Mouse (Mus musculus) frontal cortex, adult 2 months (tissue): ENCODE data around the gene Tnnt3. TPM values are rescaled to one million over a fixed set of nuclear protein-coding genes. Genes with fewer than 3 reads are reported as not detected.

ENCODE experiments used
- DNase-seq, 2 experiments: peaks; one replicate each; pipeline ENCODE4 v3.0.0; 2022; ENCODE audit warnings: low spot score in 1 of 2; ENCODE audit errors: extremely low spot score in 1 of 2
- polyA plus RNA-seq: library from polyadenylated mRNA; depleted of rRNA; stranded (reverse); fragments of >200 nt; gene quantifications from 2 replicates; pipeline ENCODE4 v1.2.3, GENCODE M21; 2012

The Tnnt3 gene
- polyA plus RNA-seq, 1 experiment, result 0.50 TPM

DNA sequence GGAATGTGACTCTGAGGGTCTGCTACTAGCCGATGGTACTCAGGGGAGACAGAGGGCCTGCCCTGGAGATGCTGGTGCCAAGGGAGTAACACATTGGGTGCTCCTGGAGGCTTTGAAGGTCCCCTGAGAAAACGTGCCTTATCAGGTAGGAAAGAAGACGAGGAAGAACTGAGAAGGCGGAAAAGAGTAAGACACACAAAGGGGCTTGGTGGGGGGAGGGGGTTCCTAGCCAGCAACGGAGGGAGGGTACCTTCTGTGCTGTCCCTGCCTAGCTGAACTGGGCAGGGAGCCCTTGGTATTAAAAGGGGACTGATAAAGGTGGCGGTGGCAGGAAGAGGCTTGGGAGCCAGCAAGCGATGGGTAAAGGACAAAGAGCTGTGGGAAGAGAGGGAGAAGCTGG, 23.0 kb upstream of the Tnnt3 start:
- DNase-seq, result no peak

DNA sequence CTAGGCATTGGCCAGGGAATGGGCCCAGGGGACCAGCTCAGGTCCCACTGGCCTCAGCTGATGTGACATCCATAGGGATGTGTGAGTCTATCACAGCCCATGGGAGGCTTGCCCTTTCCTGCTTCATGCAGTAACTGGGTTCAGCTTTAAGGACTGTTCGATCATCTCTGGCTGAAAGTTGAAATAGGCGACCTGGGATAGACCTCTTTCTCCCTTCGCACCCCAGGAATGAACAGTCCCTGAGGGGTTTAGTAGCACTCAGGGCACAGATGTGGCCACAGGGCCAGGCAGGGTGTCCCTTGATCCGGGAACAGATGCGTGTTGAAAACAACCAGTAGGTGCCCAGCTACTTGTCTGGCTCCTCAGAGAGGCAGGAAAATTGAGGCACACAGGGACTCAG, 22.4 kb upstream of the Tnnt3 start:
- no peak for DNase-seq

DNA sequence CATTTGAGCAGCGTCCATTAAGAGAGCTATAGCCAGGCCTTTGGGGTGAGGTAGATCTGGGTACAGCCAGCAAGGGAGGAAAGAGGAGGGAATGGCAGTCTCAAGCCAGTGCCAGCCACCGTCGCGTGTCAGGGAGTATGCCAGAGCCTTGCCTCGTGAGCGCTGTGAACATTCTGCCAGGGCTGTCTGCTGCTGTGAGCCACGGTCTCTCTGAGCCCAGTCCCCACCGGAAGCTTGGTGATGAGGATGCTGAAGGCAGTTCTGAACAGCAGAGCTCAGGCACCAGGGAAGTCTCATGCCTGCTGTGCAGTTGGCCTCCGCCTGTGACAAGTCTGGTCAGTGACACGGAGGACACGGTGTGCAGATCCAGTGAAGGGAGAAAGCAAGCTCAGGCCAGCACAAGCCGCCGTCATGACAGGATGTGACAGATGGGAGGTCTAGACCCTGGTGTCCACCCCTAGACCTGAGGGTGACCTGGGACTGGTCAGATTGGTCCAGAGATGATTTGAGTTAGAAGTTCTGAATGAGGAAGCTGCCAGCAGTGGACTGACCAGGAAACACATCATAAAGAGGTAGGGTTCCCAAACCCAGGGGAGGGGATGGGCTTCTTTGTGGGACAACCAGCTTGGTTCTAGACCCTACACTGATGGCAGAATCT, 21.7 kb upstream of the Tnnt3 start:
- DNase-seq, result peak in 1 of 2 experiments; percentile 45

DNA sequence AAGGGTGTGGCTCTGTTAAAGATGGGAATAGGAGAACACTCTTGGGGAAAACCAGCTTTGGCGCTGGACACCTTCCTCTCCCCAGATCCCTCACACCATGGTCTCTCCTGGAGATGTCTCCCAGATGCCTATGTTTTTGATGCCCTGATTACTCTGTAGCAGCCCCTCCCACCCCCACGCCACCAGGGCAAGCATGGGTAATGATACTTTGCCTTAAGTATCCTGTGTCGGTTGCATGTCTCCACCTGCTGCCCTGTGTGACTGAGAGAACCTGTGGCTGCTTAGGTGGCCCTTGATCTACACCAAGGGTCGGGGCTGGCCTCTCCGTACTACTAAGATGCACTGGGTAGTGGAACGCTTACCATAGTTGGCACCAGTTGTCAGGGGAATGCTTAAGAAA, 20.6 kb upstream of the Tnnt3 start:
- DNase-seq, result no peak

DNA sequence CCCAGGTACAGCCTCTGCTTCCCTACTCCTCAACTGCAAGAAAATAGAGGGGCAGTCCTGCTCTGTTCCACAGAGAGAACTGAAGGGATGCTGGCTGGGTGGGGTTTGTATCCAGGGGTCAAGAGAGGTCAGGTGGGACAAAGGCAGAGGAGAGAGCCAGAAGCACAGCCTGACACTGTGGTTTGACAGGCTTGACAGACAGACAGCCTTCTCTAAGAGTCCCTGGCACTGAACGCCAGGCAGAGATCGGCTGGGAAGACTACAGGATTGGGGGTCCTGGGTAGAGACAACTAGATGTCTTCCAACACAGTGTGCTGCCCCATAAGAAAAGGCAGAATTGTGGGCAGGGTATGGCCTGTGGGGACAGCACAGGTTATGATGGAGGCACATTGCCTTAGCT, 20.1 kb upstream of the Tnnt3 start:
- DNase-seq, result no peak

DNA sequence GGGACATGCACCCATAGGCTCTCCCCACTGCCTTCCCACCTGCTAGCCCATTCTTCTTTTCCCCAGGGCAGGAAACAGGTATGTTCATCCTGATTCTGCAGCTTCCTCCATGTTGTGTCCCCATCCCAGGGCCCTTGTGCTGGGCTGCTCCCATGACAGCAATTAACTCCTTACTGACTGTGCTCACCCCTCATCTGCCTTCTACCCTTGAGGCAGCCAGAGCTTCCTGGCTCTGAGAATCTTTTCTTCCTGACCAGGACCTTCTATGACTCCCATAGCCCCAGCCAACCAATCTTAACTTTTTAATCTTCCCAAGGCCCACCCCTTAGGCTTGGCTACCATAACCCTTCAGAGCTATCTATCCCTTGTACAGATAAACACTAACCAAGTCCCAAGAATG, 19.3 kb upstream of the Tnnt3 start:
- DNase-seq, result no peak

DNA sequence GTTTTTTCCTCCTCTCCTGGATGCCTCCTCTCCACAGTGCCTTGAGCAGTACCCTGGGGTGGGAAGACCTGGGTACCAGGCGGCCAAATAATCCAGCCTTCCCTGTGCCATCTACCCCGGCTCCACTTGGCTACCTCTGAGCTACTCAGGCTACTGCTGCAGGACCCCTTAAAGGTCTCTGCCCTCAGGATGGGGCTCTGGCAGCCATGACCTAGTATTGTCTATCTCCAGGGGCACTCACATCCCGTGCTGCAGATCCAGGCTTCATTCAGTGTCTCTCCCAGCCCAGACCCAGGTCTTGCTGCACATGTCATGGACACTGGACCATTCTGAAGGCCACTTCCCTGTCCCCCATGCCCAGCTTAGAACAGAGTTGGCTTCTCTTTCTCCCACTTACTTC, 18.8 kb upstream of the Tnnt3 start:
- DNase-seq, result no peak

DNA sequence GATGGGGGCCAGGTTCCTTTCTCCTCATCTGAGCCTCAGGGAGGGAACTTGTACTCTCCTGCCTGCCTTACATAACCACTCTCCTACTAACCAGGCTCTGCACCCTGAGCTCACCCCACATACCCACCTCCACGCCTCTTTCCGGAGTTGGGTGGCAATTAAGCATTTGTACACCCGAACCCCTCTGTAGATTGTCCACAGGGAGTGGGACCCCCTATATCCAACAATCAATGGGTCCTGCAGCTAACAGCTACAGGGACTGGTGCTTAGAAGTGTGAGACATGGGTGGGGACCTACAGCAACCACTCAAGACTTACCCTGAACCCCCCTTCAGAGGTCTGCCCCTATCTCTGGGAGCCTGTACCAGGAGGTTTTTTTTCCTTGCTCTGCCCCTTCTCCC, 18.0 kb upstream of the Tnnt3 start:
- DNase-seq, result no peak

DNA sequence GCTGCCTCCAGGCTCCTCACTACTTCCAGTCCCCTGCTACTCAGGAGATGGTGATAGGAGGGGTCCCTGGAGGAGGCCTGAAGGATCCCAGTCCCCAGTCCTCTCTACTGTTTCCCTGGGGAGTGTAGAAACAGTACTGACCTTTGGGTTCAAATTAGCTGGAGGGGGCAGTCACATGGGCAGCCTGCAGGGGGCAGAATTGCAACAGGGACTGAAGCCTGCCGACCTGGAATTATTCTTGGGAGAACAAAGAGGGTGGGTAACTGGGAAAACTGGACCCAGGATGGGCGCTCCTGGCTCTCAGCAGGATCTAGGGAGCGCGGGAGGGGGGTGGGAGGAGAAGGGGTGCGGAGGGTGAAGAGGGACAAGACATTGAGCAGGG, 17.5 kb upstream of the Tnnt3 start:
- peak in 1 of 2 experiments; percentile 42 for DNase-seq

DNA sequence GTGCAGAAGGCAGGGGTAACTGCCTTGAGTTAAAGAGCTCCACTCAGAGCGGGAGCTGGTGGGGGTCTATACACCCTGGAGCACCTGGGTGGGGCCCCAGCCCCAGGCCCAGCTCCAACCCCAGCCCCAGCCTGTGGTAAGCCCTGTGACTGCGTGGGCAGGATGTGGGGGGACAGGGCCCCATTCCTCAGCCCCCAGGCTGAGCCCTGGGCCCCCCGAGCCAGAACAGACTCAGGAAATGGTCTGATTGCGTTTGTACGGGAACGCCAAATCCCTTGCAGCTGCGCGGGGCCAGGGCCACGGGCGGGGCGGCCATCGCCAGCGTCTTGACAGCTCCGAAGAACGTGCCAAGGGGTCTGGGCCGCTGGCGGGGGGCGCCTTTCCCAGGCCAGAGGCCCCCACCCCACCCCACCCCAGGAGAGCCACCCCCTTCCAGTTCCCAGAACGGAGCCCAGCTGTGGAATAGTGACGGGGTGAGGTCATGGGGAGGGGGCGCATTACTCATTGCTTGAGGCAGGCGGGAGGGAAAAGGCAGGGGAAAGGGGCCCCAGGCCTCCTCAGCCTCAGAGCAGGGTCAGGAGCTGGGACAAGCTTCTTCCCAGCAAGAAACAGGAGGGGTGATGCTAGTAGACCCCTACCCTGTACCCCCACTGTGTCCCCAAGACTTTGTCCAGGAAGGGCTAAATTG, 16.9 kb upstream of the Tnnt3 start:
- DNase-seq, result no peak

DNA sequence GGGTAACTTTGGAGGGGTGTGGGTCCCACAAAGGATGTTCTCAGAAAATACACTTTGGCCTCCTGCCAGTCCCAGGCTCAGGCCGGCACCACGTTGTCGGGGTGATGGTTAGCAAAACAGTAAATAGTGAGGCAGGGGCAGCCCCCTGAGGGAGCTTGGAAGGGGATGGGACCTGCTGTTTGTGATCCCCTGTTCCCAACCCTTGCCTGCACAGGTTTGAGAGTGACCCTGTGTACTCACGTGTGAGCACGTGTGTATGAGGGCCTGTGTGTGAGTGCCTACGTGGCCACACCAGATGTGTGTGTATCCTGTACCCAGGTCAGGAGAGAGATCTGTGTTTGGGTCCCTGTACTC, 16.4 kb upstream of the Tnnt3 start:
- no peak for DNase-seq

DNA sequence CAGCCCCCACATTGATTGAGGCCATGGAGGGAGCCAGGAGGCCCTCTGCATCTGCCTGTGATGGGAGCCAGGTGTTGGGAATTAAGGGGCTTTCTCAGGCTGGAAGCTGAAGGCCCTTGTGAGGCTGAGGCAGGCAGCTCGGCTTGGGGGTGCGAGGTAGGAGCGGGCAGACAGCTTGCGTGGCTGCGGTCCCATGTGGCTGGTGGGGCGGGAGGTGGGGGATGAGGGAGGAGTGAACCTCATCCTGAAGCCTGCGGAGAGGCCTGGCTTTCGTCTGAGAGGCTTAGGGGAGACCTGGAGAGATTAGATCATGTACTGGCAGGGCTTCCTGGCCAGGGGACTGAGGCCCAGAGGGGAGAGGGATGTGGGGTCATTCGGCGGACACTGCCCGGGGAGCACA, 15.5 kb upstream of the Tnnt3 start:
- no peak for DNase-seq

DNA sequence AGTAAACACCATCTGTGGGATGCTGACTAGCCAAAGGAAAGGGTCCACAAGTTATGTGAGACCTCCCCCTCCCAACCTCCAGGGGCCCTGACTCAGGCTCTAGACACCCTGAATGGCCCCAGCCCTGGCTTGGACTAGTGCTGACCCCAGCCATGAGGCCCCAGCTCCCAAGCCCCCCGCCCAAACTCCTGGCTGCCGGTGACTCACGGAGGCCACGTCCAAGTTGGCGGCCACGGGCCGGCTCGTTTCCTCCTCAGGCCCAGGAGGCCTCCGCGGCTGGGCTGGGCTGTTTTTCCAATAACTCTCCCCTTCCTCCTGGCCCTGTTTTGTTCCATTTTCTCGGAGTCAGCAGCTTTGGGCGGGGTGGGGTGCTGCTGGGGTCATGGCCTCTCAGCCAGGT, 13.9 kb upstream of the Tnnt3 start:
- no peak for DNase-seq

DNA sequence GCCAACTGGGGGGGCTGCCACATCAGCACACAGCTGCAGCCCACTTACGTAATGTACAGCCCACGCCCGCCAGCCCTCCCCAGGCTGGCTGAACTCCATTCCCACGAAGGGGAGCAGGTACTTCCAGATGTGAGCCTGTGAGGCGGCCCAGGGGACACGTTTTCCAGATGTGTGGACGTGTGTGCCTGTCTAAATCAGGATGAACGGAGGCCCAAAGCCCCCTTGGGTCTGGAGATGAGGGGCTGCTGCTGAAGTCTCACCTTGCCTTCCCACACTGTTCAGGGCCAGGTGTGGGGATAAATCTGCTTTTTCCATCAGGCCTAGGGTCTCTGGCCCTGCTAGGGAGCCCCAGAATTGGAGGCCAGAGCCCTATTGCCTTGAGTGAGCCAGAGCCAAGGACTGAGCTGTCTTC, 11.9 kb upstream of the Tnnt3 start:
- DNase-seq, result no peak

DNA sequence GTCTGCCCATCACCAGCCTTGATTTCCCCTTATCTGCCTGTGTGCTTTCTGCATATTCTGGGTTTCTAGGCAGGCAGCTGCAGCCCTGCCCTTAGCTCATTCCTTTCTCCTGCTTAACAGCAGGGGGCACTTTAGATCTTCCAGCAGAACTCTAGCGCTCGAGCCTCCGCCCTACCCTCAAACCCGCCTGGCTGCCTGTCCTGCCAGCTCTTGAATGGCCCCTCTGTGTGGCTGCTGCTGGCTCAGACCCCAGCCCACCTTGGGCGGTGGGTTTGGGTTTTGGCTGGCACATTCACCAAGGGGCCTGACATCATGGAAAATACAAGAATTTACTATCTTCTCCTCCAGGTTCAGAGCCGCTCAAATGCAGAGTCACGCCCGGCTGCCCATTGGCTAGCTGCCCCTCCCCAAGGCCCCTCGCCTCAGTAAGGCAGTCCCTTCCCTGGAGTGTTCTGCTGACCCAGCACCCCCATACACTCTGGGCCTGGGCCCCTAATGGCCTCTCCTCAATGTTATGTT, 11.2 kb upstream of the Tnnt3 start:
- peak in 1 of 2 experiments; percentile 58 for DNase-seq

DNA sequence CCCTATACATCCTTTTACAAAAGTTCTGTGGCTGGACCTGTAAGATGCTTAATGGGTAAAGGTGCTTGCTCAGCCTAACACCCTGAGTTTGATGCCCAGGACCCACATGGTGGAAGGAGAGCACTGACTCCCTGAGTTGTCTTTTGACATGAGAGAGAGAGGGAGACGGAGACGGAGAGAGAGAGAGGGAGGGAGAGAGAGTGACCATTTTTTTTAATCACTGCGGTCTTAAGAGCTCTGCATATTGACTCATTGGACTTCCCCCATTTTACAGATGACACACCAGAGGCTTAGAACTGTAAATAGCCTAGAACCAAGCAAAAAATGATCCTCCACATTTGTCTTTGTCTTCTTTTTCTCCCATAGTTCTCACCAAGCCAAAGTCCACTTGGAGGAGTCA, 10.6 kb upstream of the Tnnt3 start:
- DNase-seq, result no peak

DNA sequence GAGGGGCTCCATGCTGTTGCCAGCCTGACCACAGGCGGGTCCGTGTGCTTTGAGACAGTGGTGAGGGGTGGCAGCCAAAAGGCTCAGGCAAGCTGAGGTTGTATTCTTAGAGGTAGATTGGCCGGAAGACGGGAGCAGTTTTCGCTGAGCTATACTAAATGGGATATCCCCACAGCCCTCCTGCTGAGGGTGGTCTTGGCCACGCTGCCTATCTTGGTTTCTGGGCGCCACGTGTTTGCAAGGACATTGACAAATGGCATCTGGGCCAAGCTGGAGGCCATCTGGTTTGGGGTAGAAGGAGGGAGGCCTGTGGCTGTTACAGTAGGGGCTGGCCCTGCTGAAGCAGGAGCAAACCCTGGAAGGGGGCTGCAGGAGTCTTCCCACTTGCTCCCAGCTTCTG, 5.1 kb upstream of the Tnnt3 start:
- DNase-seq, result no peak

DNA sequence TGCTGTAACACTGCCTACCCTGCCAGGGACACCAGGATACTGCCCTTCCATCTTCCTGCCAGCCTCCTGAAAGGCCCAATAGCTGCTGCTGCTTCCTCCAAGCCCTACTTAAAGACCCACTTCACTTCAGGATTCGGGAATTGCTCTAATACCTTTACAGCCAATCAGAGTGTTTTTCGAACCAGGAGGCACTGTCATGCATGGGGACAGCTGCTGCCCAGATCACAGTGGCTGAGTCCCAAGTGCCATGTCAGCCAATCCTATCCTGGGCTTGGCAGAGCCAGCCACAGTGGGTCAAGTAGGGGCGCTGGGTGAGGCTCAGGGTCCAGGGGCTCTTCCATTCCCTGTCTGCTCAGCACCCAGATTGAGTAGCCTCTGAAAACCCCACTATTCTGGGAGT, 2.5 kb upstream of the Tnnt3 start:
- no peak for DNase-seq

DNA sequence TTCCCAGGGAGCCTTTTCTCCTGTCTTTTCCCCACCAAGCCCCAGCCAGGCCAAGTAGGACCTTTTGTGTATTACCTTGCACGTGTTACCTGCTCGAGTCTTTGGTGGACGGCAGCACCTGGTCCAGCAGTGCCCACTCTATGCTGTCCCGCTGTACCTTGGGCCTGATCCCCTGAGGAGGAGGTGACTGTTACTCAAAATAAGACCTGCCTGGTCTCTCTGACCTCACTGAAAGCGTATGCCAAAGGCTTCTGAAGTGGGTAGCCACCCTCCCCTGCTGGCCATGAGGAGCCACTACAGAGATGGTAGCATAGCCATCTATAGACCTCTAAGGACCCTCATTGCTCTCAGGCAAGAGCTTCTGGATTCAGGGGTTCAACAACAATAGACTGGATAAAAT, 1.8 kb upstream of the Tnnt3 start:
- no peak for DNase-seq

DNA sequence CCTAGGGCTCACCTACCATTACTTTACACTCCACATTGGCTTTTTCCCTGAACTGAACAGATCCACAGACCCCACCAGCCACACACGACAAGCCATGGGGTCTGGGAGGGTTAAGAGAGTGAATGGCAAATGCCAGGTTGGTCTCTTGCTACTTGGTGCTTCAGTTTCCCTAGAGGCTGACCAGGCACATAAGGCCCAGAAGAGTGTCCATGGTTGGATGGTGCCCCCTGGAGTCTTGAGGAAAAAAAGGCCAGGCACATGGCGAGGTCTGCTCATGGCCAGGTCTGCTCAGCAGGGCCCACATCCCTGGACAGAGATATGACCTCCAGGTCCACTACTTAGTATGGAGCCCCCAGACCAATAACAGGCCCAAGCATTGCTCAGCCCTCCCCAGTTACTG, 861 bp upstream of the Tnnt3 start:
- DNase-seq, result peak in 1 of 2 experiments; percentile 16

DNA sequence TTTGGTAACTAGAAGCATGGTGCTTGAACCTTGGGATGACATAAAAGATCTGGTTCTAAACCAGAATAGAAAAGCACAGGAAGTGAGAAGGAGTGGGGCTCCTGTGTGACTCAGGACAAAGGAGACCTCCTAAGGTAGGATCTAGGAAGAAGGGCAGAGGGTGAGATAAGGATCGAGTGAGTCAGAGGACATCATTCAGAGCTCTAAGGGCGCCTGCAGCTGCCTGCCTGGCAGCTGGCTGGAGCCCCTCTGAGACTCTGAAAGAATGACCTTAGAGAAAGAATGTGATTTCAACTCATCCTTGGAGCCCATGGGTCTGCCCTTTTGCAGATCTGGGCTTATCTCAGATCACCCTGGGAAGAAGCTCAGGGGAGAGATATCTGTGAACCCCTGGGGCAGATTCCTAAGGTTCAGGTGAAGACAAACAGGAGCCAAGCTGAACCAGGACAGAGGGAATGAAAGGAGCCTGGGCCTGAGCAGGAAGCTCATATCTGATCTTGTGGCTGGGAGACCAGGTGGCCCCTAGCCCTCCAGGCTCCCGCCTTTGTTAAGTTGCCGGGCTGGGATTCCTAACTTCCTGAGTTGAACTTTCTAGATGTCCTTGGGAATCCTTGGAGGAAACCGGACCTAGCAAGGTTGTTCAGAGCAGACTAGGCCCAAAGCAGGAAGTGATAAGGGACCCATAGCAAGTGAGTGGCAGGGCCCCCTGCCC, 530 bp downstream of the Tnnt3 start:
- DNase-seq, result no peak

DNA sequence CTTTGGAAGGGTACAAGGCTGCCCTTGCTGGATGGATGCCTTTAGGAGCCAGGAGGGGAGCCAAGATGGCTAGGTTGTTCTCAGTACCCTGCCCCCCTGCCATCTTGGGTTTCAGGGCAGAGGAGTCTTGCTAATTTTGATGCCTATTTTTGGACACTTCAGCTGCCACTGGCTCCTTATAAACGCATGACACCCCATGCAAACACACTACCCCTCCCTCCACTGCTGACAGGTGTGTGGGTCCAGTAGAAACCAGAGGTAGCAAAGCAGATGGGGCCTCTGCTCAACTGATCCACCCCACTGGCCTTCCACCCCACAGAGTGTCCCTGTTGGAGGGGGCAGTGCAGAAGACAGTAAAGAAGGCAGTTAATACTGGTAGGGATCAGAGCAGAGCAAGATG, 1.4 kb downstream of the Tnnt3 start:
- DNase-seq, result no peak
